Comparison of ENCODE assay signal across 19 mouse cellular contexts in the genomic region with DNA sequence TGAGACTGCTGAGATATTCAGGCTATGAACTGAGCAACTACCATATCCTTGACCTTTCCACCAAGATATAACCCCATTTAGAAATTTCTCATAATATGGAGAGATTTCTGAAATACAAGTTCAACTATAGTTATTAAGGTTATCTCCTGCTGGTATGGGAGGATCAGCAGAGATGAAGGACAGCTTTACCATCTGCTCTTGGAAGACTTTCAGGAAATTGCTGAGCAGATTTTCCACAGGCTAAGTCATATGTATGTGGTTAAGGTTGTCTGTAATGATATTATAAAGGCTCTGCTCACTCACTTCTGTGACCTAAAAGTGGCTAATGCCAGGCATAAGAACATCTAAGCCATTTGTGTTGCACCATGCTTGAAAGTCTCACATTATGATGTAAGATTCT.
DNase-seq lines count a peak whose midpoint lies in the region; ATAC-seq and TF ChIP-seq lines count a peak whose summit lies in the region.
"Had no signal": no experiment of that assay in that cellular context is flagged by ENCODE, and none has a peak within 500 bp of the region (broad histone marks: within the 10 kb centered on the region; RNA-seq: fewer than 3 reads in every experiment).

No protein-coding gene starts in this region.

- no peaks in the 10 kb centered on the region for H3K27me3 ChIP-seq in lung, postnatal 0 days (replicated peaks; ENCODE audit: insufficient read depth, low read length)
- H3K27me3 ChIP-seq: embryonic facial prominence, embryonic 13.5 days; embryonic facial prominence, embryonic 15.5 days; forebrain, embryonic 12.5 days had no signal

- no peak overlapping the region for H3K27ac ChIP-seq in lung, postnatal 0 days (ENCODE audit: low read length)
- H3K27ac ChIP-seq: embryonic facial prominence, embryonic 13.5 days; embryonic facial prominence, embryonic 15.5 days; forebrain, embryonic 10.5 days; forebrain, embryonic 12.5 days had no signal

- no peak for ATAC-seq in lung, postnatal 0 days
- ATAC-seq: forebrain, embryonic 14.5 days; forebrain, embryonic 16.5 days had no signal

- H3K36me3 ChIP-seq in lung, postnatal 0 days (ENCODE audit: insufficient read depth, low read length) = no peaks in the 10 kb centered on the region
- H3K36me3 ChIP-seq: embryonic facial prominence, embryonic 13.5 days; embryonic facial prominence, embryonic 15.5 days; forebrain, embryonic 10.5 days; forebrain, embryonic 12.5 days had no signal

- no peak overlapping the region for H3K9ac ChIP-seq in lung, postnatal 0 days (replicated peaks; ENCODE audit: low read depth)
- H3K9ac ChIP-seq: embryonic facial prominence, embryonic 13.5 days; embryonic facial prominence, embryonic 15.5 days; forebrain, embryonic 12.5 days had no signal

- intact Hi-C loops in heart, postnatal 36 days (cut with DNase I) = no loop called here

- H3K9me3 ChIP-seq in lung, postnatal 0 days (ENCODE audit: low read length) = no peaks in the 10 kb centered on the region
- H3K9me3 ChIP-seq: embryonic facial prominence, embryonic 13.5 days; embryonic facial prominence, embryonic 15.5 days; forebrain, embryonic 10.5 days; forebrain, embryonic 12.5 days had no signal

- no peak overlapping the region for H3K4me2 ChIP-seq in lung, postnatal 0 days (replicated peaks; ENCODE audit: low read depth, low read length)
- H3K4me2 ChIP-seq: embryonic facial prominence, embryonic 13.5 days; embryonic facial prominence, embryonic 15.5 days; forebrain, embryonic 12.5 days had no signal

- no peaks in the 10 kb centered on the region for H3K4me1 ChIP-seq in lung, postnatal 0 days (ENCODE audit: insufficient read depth, low read depth, low read length)
- H3K4me1 ChIP-seq: embryonic facial prominence, embryonic 13.5 days; embryonic facial prominence, embryonic 15.5 days; forebrain, embryonic 10.5 days; forebrain, embryonic 12.5 days had no signal

- TF ChIP-seq CTCF in lung, postnatal 0 days (IDR thresholded peaks at IDR 0.05) = no peak

- peak; percentile 14 for DNase-seq in cerebellum, adult 11-12 months
- no peak for DNase-seq in cerebellum, adult 11 months
- DNase-seq in cerebellum, adult 18-20 months = peak; percentile 18 to 32
- peak; percentile 63 for DNase-seq in cerebellum, adult 9-10 months
- peak; percentile 5 to 9 for DNase-seq in cerebellum, postnatal 10 days
- DNase-seq in lung, postnatal 0 days (ENCODE audit: low spot score) = no peak
- no peak for DNase-seq in heart, postnatal 36 days
- DNase-seq in frontal cortex, postnatal 36 days (ENCODE audit: low spot score in 2 of 2) = no peak
- DNase-seq: adrenal gland, adult 2 months; adrenal gland, postnatal 10 days; adrenal gland, postnatal 25 days; embryo, embryonic 11 days had no signal

- no peak for TF ChIP-seq EP300 in lung, postnatal 0 days (IDR thresholded peaks at IDR 0.05)

- no peak overlapping the region for H3K4me3 ChIP-seq in lung, postnatal 0 days (ENCODE audit: low read depth, low read length)
- H3K4me3 ChIP-seq: embryonic facial prominence, embryonic 13.5 days; embryonic facial prominence, embryonic 15.5 days; erythroblast, embryonic 14.5 days; forebrain, embryonic 10.5 days; forebrain, embryonic 12.5 days had no signal

Comparison
In these comparisons a context has a peak if more than half of its experiments do, and no peak if none do; other contexts are left out.
1. DNase-seq: peak in cerebellum, adult 11-12 months (single experiment), cerebellum, adult 18-20 months (2 of 2), cerebellum, adult 9-10 months (single experiment) and cerebellum, postnatal 10 days (2 of 2); none in cerebellum, adult 11 months (single experiment), lung, postnatal 0 days (single experiment), heart, postnatal 36 days (0 of 2) and frontal cortex, postnatal 36 days (0 of 2).